Mouse (Mus musculus): Measurements from ENCODE around the gene Erbb3.

GRCm38 (mm10) chr10:128635697-128636096 is 46.2 kb upstream of the Erbb3 start:
- TF ChIP-seq CTCF (IDR thresholded peaks at IDR 0.05; ENCODE audit: low read depth) (no peak), EP300 (optimal IDR thresholded peaks at IDR 0.05) (no peak)

Measured in stomach, postnatal 0 days (tissue).